Mouse (Mus musculus): ENCODE measurements around the gene Cited2. TPM values are rescaled to one million over a fixed set of nuclear protein-coding genes. Genes with fewer than 3 reads are reported as not detected.

Cited2 gene
- 150 TPM for polyA plus RNA-seq (2014; fragmentation: Illumina TruSeq; extraction: RNeasy Lipid Tissue Mini Kit (QIAGEN cat#74804); ENCODE audit: low read depth, low replicate concordance)

GRCm38 (mm10) chr10:17722653-17723410 is at the start of gene Cited2:
Cited2 (plus strand) TSS chr10:17723218.

Other genes starting within 250 kb of the Cited2 start
- 5.9 TPM for gene Txlnb, start 73.0 kb downstream of the Cited2 start, polyA plus RNA-seq (2014; fragmentation: Illumina TruSeq; extraction: RNeasy Lipid Tissue Mini Kit (QIAGEN cat#74804); ENCODE audit: low read depth, low replicate concordance)
- gene Heca, start 224.8 kb downstream of the Cited2 start, polyA plus RNA-seq (2014; fragmentation: Illumina TruSeq; extraction: RNeasy Lipid Tissue Mini Kit (QIAGEN cat#74804); ENCODE audit: low read depth, low replicate concordance): 108 TPM

Measured in adrenal gland, adult 10 weeks (tissue).